Mouse (Mus musculus): ENCODE results near the gene Arhgap29.

DNA sequence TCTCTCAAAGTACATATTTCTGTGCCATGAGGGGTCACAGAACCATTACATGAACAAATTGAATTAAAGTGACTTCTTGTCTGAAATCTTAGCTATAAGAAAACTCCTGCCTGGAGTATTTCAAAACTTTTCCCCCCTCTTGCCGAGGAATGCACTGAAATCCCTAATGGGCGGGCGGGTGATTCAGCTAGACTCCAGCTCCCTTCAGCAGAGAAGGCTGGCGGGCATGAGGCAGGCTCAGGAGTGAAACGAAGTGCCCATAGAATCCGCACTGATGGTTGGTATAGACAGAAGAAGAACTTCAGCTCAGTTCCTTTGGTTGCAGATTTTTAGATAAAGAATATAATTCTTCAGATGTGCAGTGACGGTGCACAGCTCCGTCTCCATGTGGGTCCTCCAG, 48.6 kb upstream of the Arhgap29 start:
- TF ChIP-seq TAL1 (IDR thresholded peaks at IDR 0.05; ENCODE audit: low read length) (no peak), GATA1 (IDR thresholded peaks at IDR 0.05; ENCODE audit: low read length) (no peak)

Data from erythroblast, embryonic 14.5 days (primary cell).